Mouse (Mus musculus) layer of hippocampus, adult 18-20 months (tissue): ENCODE data around the gene Aplp1. TPM values are rescaled to one million over a fixed set of nuclear protein-coding genes. Genes with fewer than 3 reads are reported as not detected.

Source experiments
- DNase-seq, 2 experiments: peaks; one replicate each; pipeline ENCODE4 v3.0.0; 2022; ENCODE audit warnings: low spot score in 2 of 2
- total RNA-seq, 2 experiments: library from RNA; stranded (reverse); gene quantifications; 2 replicates each; pipeline ENCODE4 v1.2.3; 2021

The Aplp1 gene
- total RNA-seq, 2 experiments from 2014 or later = 1,425 to 1,440 TPM

DNA sequence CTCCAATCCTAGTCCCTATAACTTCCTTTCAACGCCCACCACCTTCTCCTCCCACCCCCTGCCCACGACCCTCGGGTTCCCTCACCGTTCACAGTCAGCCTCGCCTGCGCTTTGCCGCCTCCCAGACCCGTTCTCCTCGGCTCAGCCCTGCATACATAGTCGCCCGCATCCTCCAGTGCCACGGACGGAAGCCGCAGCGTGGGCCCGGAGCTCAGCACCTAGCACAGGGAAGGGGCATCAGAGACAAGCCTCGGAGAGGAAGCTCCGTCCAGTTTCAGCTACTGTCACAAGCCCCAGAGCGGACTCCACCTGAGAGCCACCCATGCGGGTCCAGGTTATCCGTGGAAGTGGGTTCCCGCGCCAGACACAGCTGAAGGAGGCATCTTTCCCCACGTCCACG lies 8.0 kb upstream of the Aplp1 start:
- no peak for DNase-seq

DNA sequence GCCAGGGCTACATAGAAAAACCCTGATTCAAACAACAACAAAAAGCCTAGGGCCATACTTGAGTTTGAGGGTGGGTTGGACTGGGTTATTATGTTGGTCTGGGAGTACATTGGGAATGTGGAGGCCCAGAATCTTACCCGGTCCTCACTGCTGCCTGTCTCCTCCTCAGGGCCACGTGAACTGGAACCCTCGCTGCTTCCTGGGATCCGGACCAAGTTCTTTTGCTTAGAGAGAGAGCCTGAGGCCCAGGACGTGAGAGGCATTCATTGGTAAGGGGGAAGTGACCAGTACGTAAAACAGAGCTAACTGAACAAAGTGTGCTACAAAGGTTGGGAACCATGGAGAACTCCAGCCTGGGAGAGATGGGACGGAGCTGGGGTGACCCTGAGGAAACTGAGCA lies 4.9 kb upstream of the Aplp1 start:
- DNase-seq = no peak

- DNase-seq = peak; percentile 79 to 84
These were observed 973 bp downstream of the Aplp1 start for GRCm38 (mm10) chr7:30444154-30444970.

GRCm38 (mm10) chr7:30443696-30444095 lies 1.6 kb downstream of the Aplp1 start:
- DNase-seq = no peak

- DNase-seq = peak; percentile 50 to 81
These were observed 4.6 kb downstream of the Aplp1 start for GRCm38 (mm10) chr7:30440697-30441096.

DNA sequence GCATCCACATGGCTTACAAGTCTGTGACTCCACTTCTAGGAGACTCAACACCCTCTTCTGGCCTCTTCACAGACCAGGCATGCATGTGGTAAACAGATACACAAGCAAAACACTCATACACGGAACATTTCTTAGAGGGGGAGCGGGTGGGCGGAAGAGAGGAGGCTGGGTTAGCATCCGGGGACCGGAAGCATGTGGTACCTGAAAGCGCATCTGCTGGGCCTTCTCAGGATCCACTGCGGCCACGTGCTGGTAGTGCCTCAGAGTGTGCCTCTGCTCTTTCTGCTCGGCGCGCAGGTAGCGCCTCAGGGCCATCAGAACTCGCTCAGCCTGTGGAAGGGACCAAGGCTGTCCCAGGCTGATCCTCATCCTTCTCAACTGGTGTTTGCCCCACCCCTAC lies 5.6 kb downstream of the Aplp1 start:
- no peak for DNase-seq

DNA sequence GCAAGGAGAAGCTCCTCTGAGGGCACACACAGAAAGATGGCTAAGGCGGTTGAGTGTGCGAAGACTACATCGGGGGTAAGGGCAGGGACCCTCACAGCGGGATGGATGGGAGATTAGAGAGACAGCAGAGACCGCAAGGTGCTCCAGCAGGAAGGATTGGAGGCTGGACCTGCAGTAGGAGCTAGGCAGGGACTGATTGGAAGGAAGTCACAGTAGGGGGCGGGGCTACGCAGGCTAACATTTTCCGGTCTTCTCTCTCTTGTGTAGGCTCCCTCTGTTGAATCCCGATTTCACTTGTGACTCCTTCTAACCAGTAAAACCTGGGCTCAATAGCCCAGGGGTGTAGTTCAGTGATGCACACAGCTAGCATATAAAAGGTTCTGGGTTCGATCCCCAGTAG lies 8.5 kb downstream of the Aplp1 start:
- no peak for DNase-seq

- DNase-seq = no peak
These were observed 10.2 kb downstream of the Aplp1 start for GRCm38 (mm10) chr7:30435156-30435555.

GRCm38 (mm10) chr7:30434701-30435100 lies 10.6 kb downstream of the Aplp1 start:
- no peak for DNase-seq

GRCm38 (mm10) chr7:30434238-30434637 lies 11.1 kb downstream of the Aplp1 start:
- DNase-seq = no peak

GRCm38 (mm10) chr7:30431793-30432192 lies 13.5 kb downstream of the Aplp1 start:
- DNase-seq = peak; percentile 83 to 94

- DNase-seq = no peak
These were observed 15.1 kb downstream of the Aplp1 start for GRCm38 (mm10) chr7:30430191-30430590.

- no peak for DNase-seq
These were observed 16.0 kb downstream of the Aplp1 start for GRCm38 (mm10) chr7:30429327-30429726.

GRCm38 (mm10) chr7:30423071-30423641 lies 22.2 kb downstream of the Aplp1 start:
- DNase-seq = peak in 1 of 2 experiments; percentile 63

- no peak for DNase-seq
These were observed 22.8 kb downstream of the Aplp1 start for GRCm38 (mm10) chr7:30422560-30422959.

GRCm38 (mm10) chr7:30421890-30422435 lies 23.4 kb downstream of the Aplp1 start:
- peak; percentile 89 to 95 for DNase-seq

DNA sequence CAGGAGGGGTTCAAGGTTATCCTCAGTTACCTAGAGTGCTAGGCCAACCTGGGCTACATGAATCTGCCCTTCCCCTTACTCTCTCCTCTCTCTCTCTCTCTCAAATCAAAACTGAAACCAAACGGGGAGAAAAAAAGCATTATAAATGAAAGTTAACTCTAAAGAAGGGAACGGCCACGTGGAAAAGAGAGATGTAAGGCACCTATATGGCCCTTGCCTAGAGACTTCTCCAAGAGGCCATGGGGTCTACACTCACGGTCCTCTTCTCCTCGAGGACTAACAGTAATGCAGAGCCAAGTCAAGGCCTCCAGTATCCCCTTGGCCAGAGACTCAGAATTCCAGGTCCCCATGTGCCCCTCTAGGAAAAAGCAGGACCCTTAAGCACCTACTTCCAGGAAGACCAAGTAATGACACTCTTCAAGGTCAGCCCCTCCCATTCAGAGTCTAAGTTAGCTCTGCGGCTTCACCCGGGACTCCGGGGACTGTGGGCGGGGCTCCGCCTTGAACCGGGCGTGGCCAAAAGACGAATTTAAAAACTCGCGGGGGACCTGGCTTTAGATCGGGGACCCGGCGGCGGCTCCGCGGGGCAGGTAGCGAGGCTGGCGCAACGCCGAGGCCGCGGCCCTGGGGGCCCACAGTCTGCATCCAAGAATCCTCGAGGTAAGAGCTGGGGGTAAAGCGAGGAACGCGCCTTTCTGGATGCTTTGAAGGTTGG lies 24.0 kb downstream of the Aplp1 start, which contains the start of gene Nfkbid:
Gene Nfkbid, plus strand, starts transcription at position 558 of the 715 bp plus-strand sequence.
- peak in 1 of 2 experiments; percentile 46 for DNase-seq

DNA sequence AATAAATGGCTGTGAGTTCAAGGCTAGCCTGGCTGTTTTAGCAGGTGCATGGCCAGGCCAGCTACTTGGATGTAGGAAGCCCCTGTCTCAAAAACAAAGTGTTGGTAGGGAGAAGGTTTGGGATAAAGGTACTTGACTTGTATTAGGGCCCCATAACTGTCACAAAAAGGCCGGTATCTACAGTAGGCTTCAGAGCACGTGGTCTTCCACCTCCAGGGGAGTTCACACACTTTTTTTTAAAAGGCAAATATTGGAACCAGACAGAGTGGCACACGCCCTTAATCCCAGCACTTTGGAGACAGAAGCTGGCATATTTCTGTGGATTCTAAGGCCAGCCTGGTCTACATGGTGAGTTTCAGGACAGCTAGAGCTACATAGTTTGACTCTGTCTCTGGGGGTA lies 24.7 kb downstream of the Aplp1 start:
- DNase-seq = no peak

GRCm38 (mm10) chr7:30419561-30420499 lies 25.5 kb downstream of the Aplp1 start, which contains the start of gene Hcst:
Gene Hcst, minus strand, starts transcription at chr7:30419854.
- DNase-seq = no peak

GRCm38 (mm10) chr7:30417856-30418255 lies 27.5 kb downstream of the Aplp1 start:
- DNase-seq = no peak

DNA sequence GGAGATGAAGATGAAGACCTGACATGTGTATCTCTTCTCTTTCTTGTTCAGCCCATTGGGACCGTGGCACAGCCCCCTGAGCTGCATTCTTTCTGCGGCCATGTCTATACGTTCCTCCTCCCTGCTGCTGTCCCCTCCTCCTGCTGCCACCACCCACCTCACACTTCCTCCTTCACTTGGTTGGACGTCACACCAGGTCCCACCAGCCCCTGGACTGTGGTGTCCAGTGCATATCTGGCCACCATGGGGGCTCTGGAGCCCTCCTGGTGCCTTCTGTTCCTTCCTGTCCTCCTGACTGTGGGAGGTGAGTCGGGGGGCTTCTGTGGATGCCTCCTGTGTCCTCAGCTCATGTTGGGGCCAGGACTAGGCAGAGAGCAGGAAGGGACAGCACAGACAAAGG lies 31.7 kb downstream of the Aplp1 start, which contains the start of gene Tyrobp:
Gene Tyrobp, plus strand, starts transcription at position 165 of the 400 bp plus-strand sequence.
- no peak for DNase-seq
